Mouse (Mus musculus): Measurements from ENCODE around the gene Ints7.

Ints7 gene

DNA sequence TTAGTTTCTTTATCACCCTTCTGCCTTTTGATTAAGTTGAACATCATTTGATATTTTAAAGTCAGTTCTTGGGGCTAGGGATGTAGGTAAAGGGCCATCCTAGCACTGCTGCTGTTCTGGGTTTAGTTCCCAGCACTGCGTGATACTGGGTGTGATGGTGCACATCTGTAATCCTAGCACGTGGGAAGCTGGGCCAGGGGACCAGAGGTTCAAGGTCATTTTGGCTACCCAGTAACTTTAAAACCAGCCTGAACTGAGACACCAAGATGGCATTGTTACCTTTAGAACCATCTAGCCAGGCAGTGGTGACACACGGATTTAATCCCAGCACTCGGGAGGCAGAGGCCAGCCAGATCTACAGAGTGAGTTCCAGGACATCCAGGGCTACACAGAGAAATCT is 8.4 kb downstream of the Ints7 start:
- DNase-seq (ENCODE audit: extremely low read depth, insufficient read length, low spot score) = no peak

DNA sequence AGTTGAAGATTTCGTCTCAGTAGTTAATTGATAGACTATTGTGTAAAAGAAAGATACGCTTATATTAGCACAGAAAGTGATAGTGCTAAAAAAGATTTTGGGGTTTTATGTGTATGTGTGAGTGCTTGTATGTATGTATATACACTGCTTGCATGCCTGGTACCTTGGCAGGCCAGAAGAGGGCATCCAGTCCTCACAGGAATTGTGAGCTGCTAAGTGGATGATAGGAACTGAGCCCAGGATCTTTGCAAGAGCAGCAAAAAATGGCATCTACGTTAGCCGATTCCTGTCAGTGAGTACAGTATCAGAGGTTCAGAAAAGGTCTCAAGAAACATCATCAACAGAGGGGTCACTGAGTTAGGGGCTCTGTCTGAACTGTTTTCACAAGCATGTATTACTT is 9.0 kb downstream of the Ints7 start:
- no peak for DNase-seq (ENCODE audit: extremely low read depth, insufficient read length, low spot score)

GRCm38 (mm10) chr1:191585704-191586103 is 10.3 kb downstream of the Ints7 start:
- DNase-seq (ENCODE audit: extremely low read depth, insufficient read length, low spot score) = no peak

- no peak for DNase-seq (ENCODE audit: extremely low read depth, insufficient read length, low spot score)
These were observed 11.6 kb downstream of the Ints7 start for GRCm38 (mm10) chr1:191587062-191587461.

- DNase-seq (ENCODE audit: extremely low read depth, insufficient read length, low spot score) = no peak
These were observed 13.3 kb downstream of the Ints7 start for GRCm38 (mm10) chr1:191588749-191589148.

GRCm38 (mm10) chr1:191592016-191592720 is 16.7 kb downstream of the Ints7 start:
- no peak for DNase-seq (ENCODE audit: extremely low read depth, insufficient read length, low spot score)

GRCm38 (mm10) chr1:191596076-191596475 is 20.6 kb downstream of the Ints7 start:
- DNase-seq (ENCODE audit: extremely low read depth, insufficient read length, low spot score) = no peak

DNA sequence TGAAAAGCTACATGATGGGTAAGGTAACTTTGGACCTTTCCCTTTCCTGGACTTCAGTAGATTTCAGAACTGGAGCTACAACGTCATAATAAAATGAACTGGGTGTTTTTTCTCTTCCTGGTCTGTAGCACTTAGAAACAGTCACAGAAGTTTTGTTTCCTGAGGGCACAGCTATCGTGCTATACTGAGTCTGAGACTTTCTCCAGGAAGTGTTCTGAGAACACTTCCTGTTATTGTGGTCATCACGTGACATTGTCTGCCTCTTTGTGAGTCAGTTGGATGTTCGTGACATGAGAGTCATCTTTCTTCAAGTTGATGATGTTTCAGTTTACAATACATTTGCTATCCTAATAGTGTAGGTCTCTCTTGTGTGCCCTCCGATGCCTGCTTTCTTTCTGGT is 23.8 kb downstream of the Ints7 start:
- no peak for DNase-seq (ENCODE audit: extremely low read depth, insufficient read length, low spot score)

GRCm38 (mm10) chr1:191604690-191605089 is 29.3 kb downstream of the Ints7 start:
- no peak for DNase-seq (ENCODE audit: extremely low read depth, insufficient read length, low spot score)

GRCm38 (mm10) chr1:191609051-191609450 is 33.6 kb downstream of the Ints7 start:
- DNase-seq (ENCODE audit: extremely low read depth, insufficient read length, low spot score) = no peak

GRCm38 (mm10) chr1:191609578-191609977 is 34.1 kb downstream of the Ints7 start:
- DNase-seq (ENCODE audit: extremely low read depth, insufficient read length, low spot score) = no peak

DNA sequence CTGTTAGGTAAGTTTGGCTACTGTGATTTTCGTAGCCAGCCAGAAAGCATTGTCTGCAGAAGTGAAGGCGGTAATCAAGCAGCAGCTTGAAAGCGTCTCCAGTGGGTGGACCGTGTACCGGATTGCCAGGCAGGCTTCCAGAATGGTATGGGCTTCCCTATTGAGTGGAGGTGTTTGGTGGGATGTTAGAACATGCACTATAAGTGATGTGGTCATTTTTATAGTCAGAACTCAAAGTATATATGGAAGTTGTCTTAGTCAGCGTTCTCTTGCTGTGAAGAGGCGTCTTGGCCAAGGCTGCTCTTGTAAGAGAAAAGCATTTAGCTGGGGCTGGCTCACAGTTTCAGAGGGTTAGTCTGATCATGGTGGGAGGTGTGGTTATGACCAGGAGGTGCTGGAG is 34.9 kb downstream of the Ints7 start:
- DNase-seq (ENCODE audit: extremely low read depth, insufficient read length, low spot score) = no peak

- DNase-seq (ENCODE audit: extremely low read depth, insufficient read length, low spot score) = no peak
These were observed 36.2 kb downstream of the Ints7 start for GRCm38 (mm10) chr1:191611686-191612085.

- DNase-seq (ENCODE audit: extremely low read depth, insufficient read length, low spot score) = no peak
These were observed 37.4 kb downstream of the Ints7 start for GRCm38 (mm10) chr1:191612877-191613276.

DNA sequence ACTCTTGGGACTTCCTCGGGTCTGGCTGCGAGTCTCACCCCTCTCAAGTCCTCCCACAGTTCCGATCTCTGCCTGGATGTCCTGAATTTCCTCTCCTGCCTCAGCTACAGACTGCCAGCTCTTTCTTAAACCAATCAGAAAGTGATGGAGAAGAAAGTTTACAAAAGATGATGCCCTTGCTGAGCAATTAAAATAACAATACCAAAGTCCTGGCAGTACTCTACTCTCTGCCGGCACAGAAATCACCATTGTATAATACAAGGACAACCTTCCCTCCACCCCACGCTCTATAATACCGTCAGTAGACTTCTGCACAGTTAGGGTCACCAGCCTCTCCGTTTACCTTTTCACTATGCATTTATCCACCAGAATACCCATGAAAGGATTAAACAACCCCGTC is 40.8 kb downstream of the Ints7 start:
- DNase-seq (ENCODE audit: extremely low read depth, insufficient read length, low spot score) = no peak

DNA sequence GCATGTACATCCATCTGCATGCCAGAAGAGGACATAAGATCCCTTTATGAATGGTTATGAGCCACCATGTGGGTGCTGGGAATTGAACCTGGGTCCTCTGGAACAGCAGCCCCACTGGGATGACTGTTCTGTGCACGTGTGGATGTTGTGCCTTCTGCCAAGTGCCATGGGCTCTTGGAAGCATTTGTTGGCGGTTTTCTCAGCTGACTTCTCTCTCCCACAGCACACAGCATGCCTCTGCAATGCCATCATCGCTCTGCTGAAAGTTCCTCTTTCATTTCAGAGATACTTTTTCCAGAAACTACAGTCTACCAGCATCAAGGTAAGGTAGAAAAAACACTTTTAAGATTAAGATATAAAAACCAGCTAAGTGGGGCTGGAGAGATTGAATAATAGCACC is 42.2 kb downstream of the Ints7 start:
- no peak for DNase-seq (ENCODE audit: extremely low read depth, insufficient read length, low spot score)

GRCm38 (mm10) chr1:191618067-191618766 is 42.8 kb downstream of the Ints7 start:
- no peak for DNase-seq (ENCODE audit: extremely low read depth, insufficient read length, low spot score)

GRCm38 (mm10) chr1:191621096-191621495 is 45.7 kb downstream of the Ints7 start:
- no peak for DNase-seq (ENCODE audit: extremely low read depth, insufficient read length, low spot score)

- DNase-seq (ENCODE audit: extremely low read depth, insufficient read length, low spot score) = no peak
These were observed 47.4 kb downstream of the Ints7 start for GRCm38 (mm10) chr1:191622801-191623200.

- no peak for DNase-seq (ENCODE audit: extremely low read depth, insufficient read length, low spot score)
These were observed 49.1 kb downstream of the Ints7 start for GRCm38 (mm10) chr1:191624492-191624891.

GRCm38 (mm10) chr1:191625026-191625425 is 49.6 kb downstream of the Ints7 start:
- DNase-seq (ENCODE audit: extremely low read depth, insufficient read length, low spot score) = no peak

DNA sequence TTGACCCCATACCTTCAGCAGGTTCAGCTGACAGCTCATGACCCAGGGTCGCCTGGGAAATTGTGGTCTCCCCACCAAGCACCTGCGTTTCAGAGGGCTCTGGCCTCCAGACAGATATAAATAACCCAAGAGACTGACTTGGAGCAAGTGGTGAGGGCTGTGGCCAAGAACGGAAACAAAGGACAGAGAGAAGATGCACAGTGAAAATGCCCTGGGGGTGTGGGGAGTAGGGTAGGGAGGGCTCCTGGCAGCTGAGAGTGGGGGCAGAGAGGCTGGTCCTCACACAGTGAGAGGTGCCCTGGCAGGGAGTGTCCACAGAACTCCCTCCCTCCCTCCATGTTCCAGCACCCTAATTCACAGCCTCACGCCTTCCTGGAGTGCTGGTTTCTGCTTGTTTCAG is 50.2 kb downstream of the Ints7 start:
- no peak for DNase-seq (ENCODE audit: extremely low read depth, insufficient read length, low spot score)

Data from 3134 (cell line).